Mouse (Mus musculus) cortical plate, adult 2 months (tissue): ENCODE measurements around the gene Rpusd1. TPM values are rescaled to one million over a fixed set of nuclear protein-coding genes. Genes with fewer than 3 reads are reported as not detected.
A peak's percentile ranks its signal among the peaks of the same experiment; 100 is the strongest.

Experiments used
- H3K27ac ChIP-seq: fragments of 200-500 bp; 2 replicates; pipeline ENCODE4 v1.5.1; 2012; ENCODE audit warnings: low read length, control low read depth, inconsistent platforms; ENCODE audit not compliant: insufficient read depth
- H3K4me1 ChIP-seq: fragments of 200-500 bp; 2 replicates; pipeline ENCODE4 v1.6.1; 2011; ENCODE audit warnings: low read length; ENCODE audit not compliant: control insufficient read depth, insufficient read depth
- H3K4me3 ChIP-seq: fragments of 200-500 bp; 2 replicates; pipeline ENCODE4 v1.5.1; 2011; ENCODE audit warnings: mild to moderate bottlenecking, low read length, control low read depth; ENCODE audit not compliant: insufficient read depth
- CTCF ChIP-seq: fragments of 200-500 bp; IDR thresholded peaks from 2 replicates; pipeline ENCODE4 v1.5.1; 2011; ENCODE audit warnings: mild to moderate bottlenecking, control low read depth, low read length; ENCODE audit not compliant: insufficient read depth; ENCODE audit errors: extremely low read depth
- POLR2A ChIP-seq: fragments of 200-500 bp; IDR thresholded peaks from 2 replicates; pipeline ENCODE4 v1.6.1; 2011; ENCODE audit warnings: mild to moderate bottlenecking, low read length, control low read depth; ENCODE audit not compliant: insufficient read depth; ENCODE audit errors: extremely low read depth
- polyA plus RNA-seq: library from polyadenylated mRNA; depleted of rRNA; stranded (reverse); fragments of >200 nt; gene quantifications from 2 replicates; pipeline ENCODE4 v1.2.3, GENCODE M21; 2012; rRNA removed

The Rpusd1 gene
- 129 and 142 TPM in 2 replicates for polyA plus RNA-seq

- Histone ChIP-seq H3K27ac (no peak within 1 kb of the TSS), H3K4me3 (peak within 1 kb of the TSS; percentile 58), H3K4me1 (peaks cover 2% of the 10 kb centered on the region; the same call in 1 of the 2 replicates)
- no peak for TF ChIP-seq CTCF
- peak; percentile 96 for TF ChIP-seq POLR2A
These were observed at the start of gene Rpusd1, which contains the start of gene Chtf18 for GRCm38 (mm10) chr17:25727265-25728008. Gene Rpusd1, plus strand, starts transcription at chr17:25727670. Gene Chtf18, minus strand, starts transcription at chr17:25727419.

GRCm38 (mm10) chr17:25677969-25678368 is 49.5 kb upstream of the Rpusd1 start:
- no peaks in the 10 kb centered on the region for H3K4me1 ChIP-seq
- H3K4me3 ChIP-seq: no peak overlapping the region
- TF ChIP-seq CTCF: no peak
- H3K27ac ChIP-seq: no peak overlapping the region

DNA sequence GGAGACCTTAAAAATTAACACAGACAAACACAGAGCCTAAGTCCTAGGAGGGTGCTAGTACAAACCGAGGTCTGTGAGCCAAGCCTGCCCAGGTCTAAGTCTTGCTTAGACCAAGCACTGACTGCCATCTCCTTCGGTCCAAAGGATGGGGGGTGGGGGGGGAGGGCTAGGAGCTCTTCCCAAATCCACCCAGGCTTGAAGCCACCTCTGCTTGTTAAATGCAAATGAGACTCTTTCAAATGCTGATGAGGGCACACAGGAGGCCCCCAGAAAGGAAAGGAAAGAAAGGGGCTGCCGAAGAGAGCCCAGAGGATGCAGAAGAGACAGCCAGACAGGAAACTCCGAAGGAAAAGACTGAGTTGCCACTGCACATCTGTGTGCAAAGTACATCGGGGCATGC is 47.7 kb upstream of the Rpusd1 start:
- H3K4me3 ChIP-seq: no peak overlapping the region
- no peaks in the 10 kb centered on the region for H3K4me1 ChIP-seq
- H3K27ac ChIP-seq: no peak overlapping the region
- TF ChIP-seq POLR2A (no peak), CTCF (no peak)

GRCm38 (mm10) chr17:25681636-25682035 is 45.8 kb upstream of the Rpusd1 start:
- Histone ChIP-seq H3K27ac (no peak overlapping the region), H3K4me3 (no peak overlapping the region), H3K4me1 (no peaks in the 10 kb centered on the region)
- TF ChIP-seq POLR2A (no peak), CTCF (no peak)

- H3K4me3 ChIP-seq: no peak overlapping the region
- no peak for TF ChIP-seq POLR2A
- no peak for TF ChIP-seq CTCF
- peaks cover 3% of the 10 kb centered on the region for H3K4me1 ChIP-seq
- no peak overlapping the region for H3K27ac ChIP-seq
These were observed 41.1 kb upstream of the Rpusd1 start for GRCm38 (mm10) chr17:25686323-25686722.

DNA sequence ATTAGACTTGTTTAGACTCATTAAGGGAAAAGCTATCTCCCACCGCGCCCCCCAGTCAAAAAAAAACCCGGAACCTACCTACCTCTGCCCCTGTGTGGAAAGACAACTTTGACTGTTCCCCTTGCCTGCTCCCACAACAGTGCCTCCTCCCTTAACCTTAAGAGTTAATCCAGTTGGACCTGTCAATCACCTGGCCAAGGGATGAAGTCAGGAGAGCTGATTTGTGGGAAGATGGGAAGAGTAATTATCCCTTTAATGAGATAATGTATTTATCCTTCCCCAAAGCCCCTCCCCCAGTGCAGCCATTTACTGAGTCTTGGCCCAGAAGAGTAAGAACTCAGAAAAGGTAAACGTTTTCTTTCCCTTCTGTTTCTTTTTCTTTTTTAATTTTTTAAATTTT is 38.5 kb upstream of the Rpusd1 start:
- Histone ChIP-seq H3K27ac (no peak overlapping the region), H3K4me1 (peaks cover 3% of the 10 kb centered on the region), H3K4me3 (no peak overlapping the region)
- no peak for TF ChIP-seq POLR2A
- TF ChIP-seq CTCF: no peak

- H3K4me3 ChIP-seq: no peak overlapping the region
- no peak overlapping the region for H3K27ac ChIP-seq
- H3K4me1 ChIP-seq: no peaks in the 10 kb centered on the region
- TF ChIP-seq POLR2A (no peak), CTCF (no peak)
These were observed 31.2 kb upstream of the Rpusd1 start for GRCm38 (mm10) chr17:25696263-25696662.

GRCm38 (mm10) chr17:25698446-25698845 is 29.0 kb upstream of the Rpusd1 start:
- no peak overlapping the region for H3K27ac ChIP-seq
- H3K4me3 ChIP-seq: no peak overlapping the region
- no peaks in the 10 kb centered on the region for H3K4me1 ChIP-seq
- TF ChIP-seq CTCF (peak; percentile 91), POLR2A (no peak)

DNA sequence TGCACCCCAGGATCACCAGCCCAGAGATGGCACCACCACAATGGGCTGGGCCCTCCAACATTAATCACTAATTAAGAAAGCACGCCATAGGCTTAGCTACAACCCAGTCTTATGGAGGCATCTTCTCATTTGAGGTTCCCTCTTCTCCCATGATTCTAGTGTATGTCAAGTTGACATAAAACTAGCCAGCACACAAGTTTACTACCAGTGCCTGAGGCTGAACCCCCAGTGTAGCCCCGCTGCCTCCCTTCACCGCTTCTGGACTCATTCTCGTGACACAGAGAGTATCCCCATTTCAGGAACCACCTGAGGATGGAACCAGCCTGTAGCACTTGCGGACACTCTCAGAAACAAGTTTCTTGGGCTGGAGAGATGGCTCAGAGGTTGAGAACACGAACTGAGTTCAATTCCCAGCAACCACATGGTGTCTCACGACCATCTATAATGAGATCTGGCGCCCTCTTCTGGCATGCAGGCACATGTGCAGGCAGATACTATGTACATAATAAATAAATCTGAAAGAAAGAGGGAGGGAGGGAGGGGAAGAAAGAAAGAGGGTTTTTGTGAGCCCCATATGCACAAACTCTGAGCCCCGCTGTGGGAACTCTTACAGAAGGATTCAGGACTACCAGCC is 26.5 kb upstream of the Rpusd1 start:
- no peak for TF ChIP-seq POLR2A
- TF ChIP-seq CTCF: 0 out of 2 replicates have a peak, but pooled peaks have one; percentile 24
- Histone ChIP-seq H3K4me1 (no peaks in the 10 kb centered on the region), H3K4me3 (no peak overlapping the region), H3K27ac (no peak overlapping the region)

GRCm38 (mm10) chr17:25709994-25710393 is 17.5 kb upstream of the Rpusd1 start:
- TF ChIP-seq POLR2A (no peak), CTCF (no peak)
- Histone ChIP-seq H3K4me1 (no peaks in the 10 kb centered on the region), H3K27ac (no peak overlapping the region), H3K4me3 (no peak overlapping the region)
